Mouse (Mus musculus) monocyte, adult 5-6 weeks (primary cell): Measurements from ENCODE around the gene Tbc1d10b. TPM values are rescaled to one million over a fixed set of nuclear protein-coding genes. Genes with fewer than 3 reads are reported as not detected.

Experiments used
- ATAC-seq: fragments of 153-309, 156-312 bp; replicated peaks from 2 replicates; pipeline ENCODE4 v1.8.0; 2017; ENCODE audit warnings: mild to moderate bottlenecking; ENCODE audit not compliant: low TSS enrichment, insufficient number of reproducible peaks, severe bottlenecking, poor library complexity, low FRiP score
- total RNA-seq: library from RNA; stranded (forward); fragments of 200-1000, 200-491, 200-594 nt; gene quantifications from 3 replicates; pipeline ENCODE4 v1.2.3, GENCODE M21; 2017

Tbc1d10b gene
- total RNA-seq, 1 experiment from 2014 or later = 85.1 TPM

GRCm38 (mm10) chr7:127228615-127229303 lies 20.5 kb upstream of the Tbc1d10b start:
- peak; percentile 81 for ATAC-seq

- no peak for ATAC-seq
These were observed 17.1 kb upstream of the Tbc1d10b start for GRCm38 (mm10) chr7:127225147-127225995.

- no peak for ATAC-seq
These were observed 16.3 kb upstream of the Tbc1d10b start for GRCm38 (mm10) chr7:127224616-127225015.

- no peak for ATAC-seq
These were observed 15.5 kb upstream of the Tbc1d10b start for GRCm38 (mm10) chr7:127223515-127224478.

GRCm38 (mm10) chr7:127223106-127223505 lies 14.8 kb upstream of the Tbc1d10b start:
- no peak for ATAC-seq

GRCm38 (mm10) chr7:127220440-127220839 lies 12.2 kb upstream of the Tbc1d10b start:
- no peak for ATAC-seq

- ATAC-seq = no peak
These were observed 10.4 kb upstream of the Tbc1d10b start for GRCm38 (mm10) chr7:127218670-127219069.

GRCm38 (mm10) chr7:127217901-127218642 lies 9.8 kb upstream of the Tbc1d10b start:
- ATAC-seq = 0 out of 2 replicates have a peak, but pooled peaks have one; percentile 19

GRCm38 (mm10) chr7:127217475-127217874 lies 9.2 kb upstream of the Tbc1d10b start:
- ATAC-seq = no peak

GRCm38 (mm10) chr7:127216307-127216706 lies 8.0 kb upstream of the Tbc1d10b start:
- ATAC-seq = no peak

- ATAC-seq = 0 out of 2 replicates have a peak, but pooled peaks have one; percentile 46
These were observed 7.0 kb upstream of the Tbc1d10b start for GRCm38 (mm10) chr7:127214981-127215871.

- ATAC-seq = no peak
These were observed 6.3 kb upstream of the Tbc1d10b start for GRCm38 (mm10) chr7:127214521-127214920.

GRCm38 (mm10) chr7:127213930-127214329 lies 5.7 kb upstream of the Tbc1d10b start:
- no peak for ATAC-seq

- ATAC-seq = no peak
These were observed 5.2 kb upstream of the Tbc1d10b start for GRCm38 (mm10) chr7:127213485-127213884.

GRCm38 (mm10) chr7:127212432-127213250 lies 4.4 kb upstream of the Tbc1d10b start:
- no peak for ATAC-seq

- no peak for ATAC-seq
These were observed 2.9 kb upstream of the Tbc1d10b start for GRCm38 (mm10) chr7:127211014-127211745.
